Mouse (Mus musculus): ENCODE results near the gene Syt7. TPM values are rescaled to one million over a fixed set of nuclear protein-coding genes. Genes with fewer than 3 reads are reported as not detected.

Syt7 gene
- total and polyA plus RNA-seq, 3 experiments = 0.05 to 3.8 TPM; not detected in 1

GRCm38 (mm10) chr19:10415508-10415907 lies 26.6 kb downstream of the Syt7 start:
- TF ChIP-seq POLR2AphosphoS5 (IDR thresholded peaks at IDR 0.05; ENCODE audit: insufficient replicate concordance, low read depth, low read length) (no peak), GATA2 (IDR thresholded peaks at IDR 0.05; ENCODE audit: borderline replicate concordance, low read depth, low read length) (no peak), CTCF (IDR thresholded peaks at IDR 0.05; ENCODE audit: low read depth, low read length) (no peak), GATA1 (IDR thresholded peaks at IDR 0.05; ENCODE audit: borderline replicate concordance, low read length) (no peak), TAL1 (conservative IDR thresholded peaks at IDR 0.05; ENCODE audit: low read depth, low read length) (no peak)
- no peak for ATAC-seq (ENCODE audit: extremely low read depth, insufficient number of reproducible peaks, low FRiP score, poor library complexity, severe bottlenecking)
- H3K4me1 ChIP-seq (ENCODE audit: insufficient read depth, low read depth, low read length) = no peaks in the 10 kb centered on the region; the same call in 1 of the 2 replicates
- no peaks in the 10 kb centered on the region; the same call in 1 of the 2 replicates for H3K27me3 ChIP-seq (ENCODE audit: insufficient read depth, low read length)
- H3K9me3 ChIP-seq (replicated peaks) = no peaks in the 10 kb centered on the region
- H3K4me3 ChIP-seq (ENCODE audit: low read depth, low read length) = no peak overlapping the region
- no peak for DNase-seq (ENCODE audit: low spot score)
- no peaks in the 10 kb centered on the region for H3K36me3 ChIP-seq (replicated peaks)

GRCm38 (mm10) chr19:10416889-10417288 lies 28.0 kb downstream of the Syt7 start:
- TF ChIP-seq GATA2 (IDR thresholded peaks at IDR 0.05; ENCODE audit: borderline replicate concordance, low read depth, low read length) = no peak
- TF ChIP-seq TAL1 (conservative IDR thresholded peaks at IDR 0.05; ENCODE audit: low read depth, low read length) = no peak
- no peak for TF ChIP-seq POLR2AphosphoS5 (IDR thresholded peaks at IDR 0.05; ENCODE audit: insufficient replicate concordance, low read depth, low read length)
- TF ChIP-seq GATA1 (IDR thresholded peaks at IDR 0.05; ENCODE audit: borderline replicate concordance, low read length) = no peak
- no peak for TF ChIP-seq CTCF (IDR thresholded peaks at IDR 0.05; ENCODE audit: low read depth, low read length)
- ATAC-seq (ENCODE audit: extremely low read depth, insufficient number of reproducible peaks, low FRiP score, poor library complexity, severe bottlenecking) (no peak), DNase-seq (ENCODE audit: low spot score) (no peak)
- Histone ChIP-seq H3K27me3 (ENCODE audit: insufficient read depth, low read length) (no peaks in the 10 kb centered on the region; the same call in 1 of the 2 replicates), H3K9me3 (replicated peaks) (no peaks in the 10 kb centered on the region), H3K36me3 (replicated peaks) (no peaks in the 10 kb centered on the region), H3K4me3 (ENCODE audit: low read depth, low read length) (no peak overlapping the region), H3K4me1 (ENCODE audit: insufficient read depth, low read depth, low read length) (no peaks in the 10 kb centered on the region; the same call in 1 of the 2 replicates)

GRCm38 (mm10) chr19:10417436-10417835 lies 28.5 kb downstream of the Syt7 start:
- Histone ChIP-seq H3K4me1 (ENCODE audit: insufficient read depth, low read depth, low read length) (no peaks in the 10 kb centered on the region; the same call in 1 of the 2 replicates), H3K9me3 (replicated peaks) (no peaks in the 10 kb centered on the region), H3K27me3 (ENCODE audit: insufficient read depth, low read length) (no peaks in the 10 kb centered on the region; the same call in 1 of the 2 replicates), H3K4me3 (ENCODE audit: low read depth, low read length) (no peak overlapping the region), H3K36me3 (replicated peaks) (no peaks in the 10 kb centered on the region)
- DNase-seq (ENCODE audit: low spot score) (no peak), ATAC-seq (ENCODE audit: extremely low read depth, insufficient number of reproducible peaks, low FRiP score, poor library complexity, severe bottlenecking) (no peak)
- TF ChIP-seq GATA1 (IDR thresholded peaks at IDR 0.05; ENCODE audit: borderline replicate concordance, low read length) (no peak), POLR2AphosphoS5 (IDR thresholded peaks at IDR 0.05; ENCODE audit: insufficient replicate concordance, low read depth, low read length) (no peak), GATA2 (IDR thresholded peaks at IDR 0.05; ENCODE audit: borderline replicate concordance, low read depth, low read length) (no peak), TAL1 (conservative IDR thresholded peaks at IDR 0.05; ENCODE audit: low read depth, low read length) (no peak)

- Histone ChIP-seq H3K4me1 (ENCODE audit: insufficient read depth, low read depth, low read length) (no peaks in the 10 kb centered on the region; the same call in 1 of the 2 replicates), H3K36me3 (replicated peaks) (no peaks in the 10 kb centered on the region), H3K9me3 (replicated peaks) (no peaks in the 10 kb centered on the region), H3K4me3 (ENCODE audit: low read depth, low read length) (no peak overlapping the region), H3K27me3 (ENCODE audit: insufficient read depth, low read length) (peaks cover 2% of the 10 kb centered on the region; the same call in 1 of the 2 replicates)
- TF ChIP-seq CTCF (IDR thresholded peaks at IDR 0.05; ENCODE audit: low read depth, low read length) = no peak
- no peak for TF ChIP-seq GATA2 (IDR thresholded peaks at IDR 0.05; ENCODE audit: borderline replicate concordance, low read depth, low read length)
- TF ChIP-seq GATA1 (IDR thresholded peaks at IDR 0.05; ENCODE audit: borderline replicate concordance, low read length) = no peak
- TF ChIP-seq POLR2AphosphoS5 (IDR thresholded peaks at IDR 0.05; ENCODE audit: insufficient replicate concordance, low read depth, low read length) = no peak
- TF ChIP-seq TAL1 (conservative IDR thresholded peaks at IDR 0.05; ENCODE audit: low read depth, low read length) = no peak
- ATAC-seq (ENCODE audit: extremely low read depth, insufficient number of reproducible peaks, low FRiP score, poor library complexity, severe bottlenecking) (no peak), DNase-seq (ENCODE audit: low spot score) (no peak)
Measured at GRCm38 (mm10) chr19:10421986-10422976, 33.4 kb downstream of the Syt7 start.

GRCm38 (mm10) chr19:10424751-10425150 lies 35.9 kb downstream of the Syt7 start:
- DNase-seq (ENCODE audit: low spot score) = no peak
- ATAC-seq (ENCODE audit: extremely low read depth, insufficient number of reproducible peaks, low FRiP score, poor library complexity, severe bottlenecking) = no peak
- no peak overlapping the region for H3K4me3 ChIP-seq (ENCODE audit: low read depth, low read length)
- no peaks in the 10 kb centered on the region for H3K36me3 ChIP-seq (replicated peaks)
- TF ChIP-seq GATA2 (IDR thresholded peaks at IDR 0.05; ENCODE audit: borderline replicate concordance, low read depth, low read length) (no peak), CTCF (IDR thresholded peaks at IDR 0.05; ENCODE audit: low read depth, low read length) (no peak), POLR2AphosphoS5 (IDR thresholded peaks at IDR 0.05; ENCODE audit: insufficient replicate concordance, low read depth, low read length) (no peak), TAL1 (conservative IDR thresholded peaks at IDR 0.05; ENCODE audit: low read depth, low read length) (no peak)
- no peaks in the 10 kb centered on the region for H3K9me3 ChIP-seq (replicated peaks)
- H3K27me3 ChIP-seq (ENCODE audit: insufficient read depth, low read length) = peaks cover 18% of the 10 kb centered on the region; the same call in 1 of the 2 replicates
- H3K4me1 ChIP-seq (ENCODE audit: insufficient read depth, low read depth, low read length) = no peaks in the 10 kb centered on the region

Data from G1E (cell line).